Mouse (Mus musculus) inflammation-experienced regulatory T-cells, adult 6 months (primary cell): Measurements from ENCODE around the gene Sh3glb1. TPM values are rescaled to one million over a fixed set of nuclear protein-coding genes. Genes with fewer than 3 reads are reported as not detected.

Source experiments
- ATAC-seq: one replicate; pipeline ENCODE4 v1.8.0; 2017
- polyA plus RNA-seq, 3 experiments: library from polyadenylated mRNA; unstranded; fragments of 100-300 nt; shearing (Covaris generic); gene quantifications; one replicate each; pipeline ENCODE4 v1.2.1; 2017

Gene Sh3glb1
- polyA plus RNA-seq, 3 experiments from 2014 or later, result 52.5 to 76.1 (median 62.4) TPM

- no peak for ATAC-seq
Observed at GRCm38 (mm10) chr3:144714606-144715005, 5.5 kb downstream of the Sh3glb1 start.

- ATAC-seq, result no peak
Observed at GRCm38 (mm10) chr3:144714126-144714525, 6.0 kb downstream of the Sh3glb1 start.

GRCm38 (mm10) chr3:144711607-144712206 is 8.4 kb downstream of the Sh3glb1 start:
- no peak for ATAC-seq

- no peak for ATAC-seq
Observed at GRCm38 (mm10) chr3:144708612-144709011, 11.5 kb downstream of the Sh3glb1 start.

- peak; percentile 94 for ATAC-seq
Observed at GRCm38 (mm10) chr3:144703959-144704358, 16.2 kb downstream of the Sh3glb1 start.

- no peak for ATAC-seq
Observed at GRCm38 (mm10) chr3:144698790-144699433, 21.2 kb downstream of the Sh3glb1 start.

GRCm38 (mm10) chr3:144697942-144698341 is 22.2 kb downstream of the Sh3glb1 start:
- no peak for ATAC-seq

GRCm38 (mm10) chr3:144697154-144697553 is 23.0 kb downstream of the Sh3glb1 start:
- peak; percentile 22 for ATAC-seq

- no peak for ATAC-seq
Observed at GRCm38 (mm10) chr3:144694941-144695340, 25.2 kb downstream of the Sh3glb1 start.

- ATAC-seq, result no peak
Observed at GRCm38 (mm10) chr3:144694040-144694439, 26.1 kb downstream of the Sh3glb1 start.

- peak; percentile 77 for ATAC-seq
Observed at GRCm38 (mm10) chr3:144692052-144692451, 28.1 kb downstream of the Sh3glb1 start.

GRCm38 (mm10) chr3:144689236-144689635 is 30.9 kb downstream of the Sh3glb1 start:
- no peak for ATAC-seq

GRCm38 (mm10) chr3:144688284-144688683 is 31.9 kb downstream of the Sh3glb1 start:
- no peak for ATAC-seq

- no peak for ATAC-seq
Observed at GRCm38 (mm10) chr3:144687618-144688017, 32.5 kb downstream of the Sh3glb1 start.

GRCm38 (mm10) chr3:144686146-144686545 is 34.0 kb downstream of the Sh3glb1 start:
- no peak for ATAC-seq

- no peak for ATAC-seq
Observed at GRCm38 (mm10) chr3:144683136-144683814, 36.9 kb downstream of the Sh3glb1 start.

GRCm38 (mm10) chr3:144681542-144681941 is 38.6 kb downstream of the Sh3glb1 start:
- no peak for ATAC-seq

GRCm38 (mm10) chr3:144679701-144680159 is 40.4 kb downstream of the Sh3glb1 start:
- ATAC-seq, result no peak

- ATAC-seq, result no peak
Observed at GRCm38 (mm10) chr3:144679137-144679536, 41.0 kb downstream of the Sh3glb1 start.

GRCm38 (mm10) chr3:144677751-144678150 is 42.4 kb downstream of the Sh3glb1 start:
- ATAC-seq, result no peak

- no peak for ATAC-seq
Observed at GRCm38 (mm10) chr3:144676249-144676648, 43.9 kb downstream of the Sh3glb1 start.

GRCm38 (mm10) chr3:144672016-144672415 is 48.1 kb downstream of the Sh3glb1 start:
- no peak for ATAC-seq

GRCm38 (mm10) chr3:144669944-144670874 is 49.9 kb downstream of the Sh3glb1 start:
- ATAC-seq, result no peak
